Mouse (Mus musculus) heart, postnatal 0 days (tissue): ENCODE data around the gene Pappa2.

Experiments used
- CTCF ChIP-seq: IDR thresholded peaks from 2 replicates; pipeline ENCODE4 v1.5.1; 2016; ENCODE audit warnings: antibody characterized with exemption, control low read depth, low read depth
- EP300 ChIP-seq: IDR thresholded peaks from 2 replicates; pipeline ENCODE4 v1.6.1; 2016; ENCODE audit warnings: antibody characterized with exemption, low read depth

DNA sequence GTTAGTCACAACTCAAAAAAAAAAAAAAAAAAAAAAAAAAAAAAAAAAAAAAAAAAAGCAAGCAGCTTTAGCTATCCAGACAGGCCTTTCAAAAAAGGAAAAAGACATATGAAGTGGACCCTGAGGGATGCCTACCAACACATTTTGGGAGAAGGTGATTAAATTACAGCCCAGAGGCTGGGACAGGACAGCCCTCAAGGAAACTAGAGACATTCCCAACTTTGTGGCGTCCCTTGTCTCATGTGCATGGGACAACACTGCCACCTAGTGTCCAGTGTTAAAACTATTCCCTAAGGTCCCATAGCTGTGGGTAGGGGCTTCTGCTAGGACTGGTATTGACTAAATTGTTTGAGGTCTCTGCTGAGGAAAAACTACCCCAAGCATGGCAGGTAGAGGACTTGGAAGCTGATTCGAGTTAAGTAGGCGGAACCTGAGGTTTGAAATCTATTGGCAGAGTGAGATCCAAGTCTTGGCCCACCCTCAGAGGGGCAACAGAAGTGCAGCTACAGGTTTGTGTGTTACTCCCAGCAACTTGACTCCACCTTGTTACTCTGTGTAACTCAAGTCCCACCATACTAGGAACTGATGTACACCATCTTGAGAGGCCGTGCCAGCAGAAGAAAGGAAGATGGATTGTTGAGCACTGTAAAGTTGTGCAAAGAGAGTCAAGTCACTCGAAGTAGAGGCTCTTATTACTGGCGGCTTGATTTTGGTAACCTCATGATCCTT is 26.6 kb downstream of the Pappa2 start:
- peak; percentile 94 for TF ChIP-seq CTCF
- no peak for TF ChIP-seq EP300
